Mouse (Mus musculus): ENCODE measurements around the gene Gpr3.

DNA sequence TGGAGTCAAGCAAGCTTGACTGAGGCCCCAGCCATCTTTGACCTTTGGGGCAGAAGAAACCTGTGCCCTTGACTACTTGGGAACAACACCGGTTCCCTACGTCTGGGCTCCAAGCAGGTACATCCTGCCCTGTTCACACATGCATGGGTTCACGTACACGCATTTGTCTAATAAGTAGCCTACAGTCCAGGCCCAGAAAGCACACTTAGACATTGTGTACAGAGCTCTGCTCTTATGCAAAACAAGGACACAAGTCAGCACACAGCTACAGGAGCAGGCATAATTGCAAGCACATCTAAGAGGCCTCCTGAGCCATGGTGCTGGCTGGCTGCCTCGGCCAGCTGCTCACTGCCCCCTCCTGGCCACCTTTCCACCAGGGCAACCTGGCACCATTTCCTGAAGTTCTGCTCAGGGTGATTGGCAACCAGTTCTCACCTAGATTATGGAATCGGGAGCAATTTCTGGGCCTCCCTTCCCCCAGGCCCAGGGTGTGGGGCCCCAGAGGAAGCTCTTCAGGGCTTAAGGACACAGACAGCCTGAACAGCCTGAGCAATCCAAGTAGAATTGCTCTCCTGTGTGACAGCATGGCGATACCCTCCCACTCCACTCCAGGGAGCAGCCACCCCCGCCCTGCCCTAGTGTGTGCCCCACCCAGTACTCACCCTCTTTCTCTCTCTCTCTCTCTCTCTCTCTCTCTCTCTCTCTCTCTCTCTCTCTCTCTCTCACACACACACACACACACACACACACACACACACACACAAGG lies 11.1 kb downstream of the Gpr3 start:
- peak; percentile 35 for TF ChIP-seq POLR2A (IDR thresholded peaks at IDR 0.05; ENCODE audit: insufficient read length, low read depth)
- no peak for TF ChIP-seq MAX (IDR thresholded peaks at IDR 0.05; ENCODE audit: low read depth)
- peak in 1 of 3 experiments; percentile 12 for TF ChIP-seq MYOD1 (IDR thresholded peaks at IDR 0.05; ENCODE audit: control insufficient read depth in 1 of 3, insufficient read length in 2 of 3, low read depth in 2 of 3)
- no peak for TF ChIP-seq USF1 (IDR thresholded peaks at IDR 0.05; ENCODE audit: low read depth)
- no peak for TF ChIP-seq TCF12 (IDR thresholded peaks at IDR 0.05; ENCODE audit: insufficient read depth, poor library complexity, severe bottlenecking)
- no peak for TF ChIP-seq E2F4 (IDR thresholded peaks at IDR 0.05; ENCODE audit: insufficient read depth)
- TF ChIP-seq TCF3 (IDR thresholded peaks at IDR 0.05; ENCODE audit: insufficient read length, low read depth): no peak
- TF ChIP-seq MYOG (IDR thresholded peaks at IDR 0.05; ENCODE audit: control insufficient read depth in 1 of 3, insufficient read depth in 1 of 3, insufficient read length in 2 of 3, low read depth in 2 of 3): peak in 1 of 3 experiments; percentile 25
- peak; percentile 87 for TF ChIP-seq POLR2AphosphoS2 (IDR thresholded peaks at IDR 0.05; ENCODE audit: insufficient read length, low read depth)
- TF ChIP-seq CEBPB (IDR thresholded peaks at IDR 0.05; ENCODE audit: insufficient read depth, poor library complexity, severe bottlenecking): no peak
- TF ChIP-seq REST (IDR thresholded peaks at IDR 0.05; ENCODE audit: insufficient read depth, insufficient read length): no peak
- no peak for TF ChIP-seq SRF (IDR thresholded peaks at IDR 0.05; ENCODE audit: control insufficient read depth, insufficient read length, low read depth)

Measured in myocyte (in vitro differentiated cells).